Mouse (Mus musculus): ENCODE results near the gene Psmb1.
"Not testable (repeated sequence)": the region's sequence is repeated elsewhere in the genome, so short reads cannot be mapped to it uniquely, and the experiment has no call there.

Gene Psmb1

DNA sequence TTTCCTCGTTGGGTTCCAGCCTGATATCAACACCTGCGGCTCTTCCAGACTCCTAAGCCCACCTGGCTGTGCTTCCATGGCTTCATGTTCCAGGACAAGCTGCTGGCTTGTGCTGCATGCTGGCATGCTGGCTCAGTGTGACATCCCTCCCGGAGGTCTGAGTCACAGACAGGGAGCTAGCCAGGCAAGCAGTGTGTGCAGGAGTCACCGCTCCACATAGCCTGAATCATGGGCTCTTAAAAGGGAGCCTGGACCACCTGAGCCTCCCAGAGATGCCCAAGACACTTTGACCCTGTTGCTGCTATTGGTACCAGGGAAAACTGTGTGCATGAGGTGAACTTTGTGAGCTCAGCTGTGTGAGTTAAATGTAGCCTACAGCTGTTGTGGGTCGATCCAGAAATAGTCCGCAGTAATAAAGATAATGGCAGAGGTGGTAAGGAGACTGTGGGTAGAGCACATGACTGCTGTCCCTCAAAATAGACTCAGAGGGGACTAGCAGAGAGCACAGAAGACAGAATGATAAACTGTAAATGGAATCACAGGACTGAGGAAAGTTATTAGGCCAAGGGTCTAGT, 37.5 kb downstream of the Psmb1 start:
- no peak for DNase-seq (ENCODE audit: low read depth, low spot score)

DNA sequence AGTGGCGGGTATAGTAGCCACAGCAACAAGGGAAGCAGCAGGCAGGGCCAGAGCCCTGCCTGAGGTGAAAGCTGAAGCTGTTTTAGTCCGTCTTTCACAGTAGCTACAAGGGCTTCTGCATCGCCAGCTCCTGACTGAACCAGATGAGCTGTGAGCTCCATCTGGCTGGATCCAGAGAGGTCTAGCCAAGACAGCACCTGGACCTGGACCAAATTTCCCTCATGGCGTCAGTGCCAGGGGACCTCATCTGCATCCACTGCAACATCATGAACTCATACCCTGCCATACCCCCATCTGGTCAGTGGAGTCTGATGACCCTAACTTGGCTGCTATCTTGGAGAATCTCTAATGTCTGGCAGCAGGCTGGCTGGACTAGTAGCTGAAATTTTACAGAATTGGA, 39.8 kb downstream of the Psmb1 start:
- no peak for DNase-seq (ENCODE audit: low read depth, low spot score)

DNA sequence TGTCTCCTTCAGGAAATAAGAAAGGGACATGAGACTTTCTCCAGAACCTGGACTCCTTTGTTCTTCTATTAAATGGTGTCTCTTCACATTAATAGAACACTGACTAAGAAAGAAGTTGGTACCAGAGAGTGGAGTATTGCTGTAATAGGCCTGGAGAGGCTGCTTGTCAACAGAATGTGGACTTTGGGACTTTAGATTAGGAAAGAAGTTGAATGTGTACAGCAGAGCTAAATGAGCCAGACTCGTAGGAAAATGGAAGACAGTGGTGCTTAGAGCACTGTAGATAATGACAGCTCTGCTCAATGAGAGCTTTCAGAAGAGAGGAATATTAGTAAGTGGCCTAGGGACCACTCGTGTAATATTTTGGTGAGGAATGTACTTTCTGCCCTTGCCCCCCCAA, 43.0 kb downstream of the Psmb1 start:
- no peak for DNase-seq (ENCODE audit: low read depth, low spot score)

DNA sequence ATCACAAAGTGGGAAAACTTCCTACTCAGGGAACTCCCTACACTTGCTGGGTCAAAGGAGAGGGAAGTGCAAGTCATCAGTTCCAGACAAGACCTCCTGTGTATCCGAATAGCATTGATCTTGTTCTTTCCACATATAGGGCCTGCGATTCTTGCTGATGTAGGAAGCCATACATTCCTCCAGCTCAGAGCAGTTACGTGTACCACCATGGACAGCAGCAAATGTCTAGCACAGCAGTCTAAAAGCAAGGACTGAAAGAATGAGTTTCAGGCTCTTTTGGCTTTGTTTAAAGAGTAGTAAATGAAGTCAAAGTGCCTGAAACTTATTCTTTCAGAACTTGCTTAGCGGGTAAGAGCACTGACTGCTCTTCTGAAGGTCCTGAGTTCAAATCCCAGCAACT, 44.3 kb downstream of the Psmb1 start:
- no peak for DNase-seq (ENCODE audit: low read depth, low spot score)

DNA sequence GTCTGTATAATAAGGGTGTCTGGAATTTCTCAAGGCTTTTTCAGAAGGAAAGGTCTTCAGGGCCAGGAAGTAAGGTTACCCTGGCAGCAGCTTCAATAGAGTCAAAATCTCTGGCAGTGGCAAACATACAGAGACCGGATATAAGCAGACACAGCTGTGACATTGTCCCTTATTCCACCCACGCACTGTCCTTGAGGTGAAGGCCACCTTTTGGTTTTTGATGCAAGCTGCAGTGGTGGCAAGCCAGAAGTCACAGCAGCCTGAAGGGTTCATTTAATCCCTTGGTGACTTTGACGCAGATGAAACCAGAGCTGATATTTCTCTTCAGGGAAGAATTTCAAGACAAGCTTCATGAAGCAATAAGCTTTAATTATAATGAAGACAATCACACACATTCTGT, 49.9 kb downstream of the Psmb1 start:
- no peak for DNase-seq (ENCODE audit: low read depth, low spot score)

DNA sequence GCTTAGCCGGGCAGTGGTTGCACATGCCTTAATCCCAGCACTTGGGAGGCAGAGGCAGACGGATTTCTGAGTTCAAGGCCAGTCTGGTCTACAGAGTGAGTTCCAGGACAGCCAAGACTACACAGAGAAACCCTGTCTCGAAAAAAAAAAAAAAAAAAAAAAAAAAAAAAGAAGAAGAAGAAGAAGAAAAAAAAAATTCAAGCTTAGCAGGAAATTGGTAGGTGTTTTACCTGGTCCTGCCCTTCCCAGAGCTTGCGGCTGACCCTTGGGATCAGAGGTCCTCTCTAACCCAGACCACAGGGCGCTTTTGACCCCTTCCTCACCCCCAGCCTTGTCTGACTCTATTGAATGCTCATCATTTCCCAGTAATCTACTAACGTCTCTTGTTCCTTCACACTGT, 50.4 kb downstream of the Psmb1 start:
- not testable (repeated sequence) for DNase-seq (ENCODE audit: low read depth, low spot score)

DNA sequence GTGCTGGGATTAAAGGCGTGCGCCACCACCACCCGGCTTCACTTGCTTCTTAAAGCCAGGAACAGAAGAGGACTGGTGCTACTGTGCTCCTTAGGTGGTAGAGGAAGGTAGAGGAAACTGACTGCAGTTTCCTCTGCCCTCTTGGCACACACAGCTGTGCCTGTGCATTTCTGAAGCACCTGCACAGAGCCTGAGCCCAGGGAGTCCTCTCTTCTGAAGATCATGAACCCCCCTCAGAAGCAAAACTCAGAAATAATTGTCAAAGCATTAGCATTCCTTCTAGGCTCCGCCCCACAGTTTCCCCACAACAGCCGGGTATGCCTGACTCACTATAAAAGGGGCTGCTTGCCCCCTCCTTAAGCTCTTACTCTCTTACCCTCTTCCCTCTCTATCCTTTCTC, 51.7 kb downstream of the Psmb1 start:
- no peak for DNase-seq (ENCODE audit: low read depth, low spot score)

DNA sequence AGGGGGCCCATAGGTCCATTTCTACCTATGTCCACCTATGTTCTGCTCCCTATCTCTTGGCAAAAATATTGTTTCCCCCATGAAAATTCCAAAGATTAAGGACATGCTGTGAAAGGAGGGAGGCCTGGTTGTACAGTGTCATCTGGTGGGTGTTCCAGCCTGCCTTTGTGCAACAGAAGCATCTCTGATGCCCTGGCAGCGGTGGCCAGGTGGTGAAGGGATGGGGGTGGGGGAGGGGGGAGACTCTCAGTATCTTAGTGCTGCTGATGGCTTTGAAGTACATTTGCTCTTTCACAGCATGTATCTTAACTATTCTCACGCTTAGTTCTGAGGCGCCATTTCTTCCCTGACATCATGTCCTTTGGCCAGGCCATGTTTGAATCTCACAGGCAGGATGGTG, 54.1 kb downstream of the Psmb1 start:
- DNase-seq (ENCODE audit: low read depth, low spot score): no peak

DNA sequence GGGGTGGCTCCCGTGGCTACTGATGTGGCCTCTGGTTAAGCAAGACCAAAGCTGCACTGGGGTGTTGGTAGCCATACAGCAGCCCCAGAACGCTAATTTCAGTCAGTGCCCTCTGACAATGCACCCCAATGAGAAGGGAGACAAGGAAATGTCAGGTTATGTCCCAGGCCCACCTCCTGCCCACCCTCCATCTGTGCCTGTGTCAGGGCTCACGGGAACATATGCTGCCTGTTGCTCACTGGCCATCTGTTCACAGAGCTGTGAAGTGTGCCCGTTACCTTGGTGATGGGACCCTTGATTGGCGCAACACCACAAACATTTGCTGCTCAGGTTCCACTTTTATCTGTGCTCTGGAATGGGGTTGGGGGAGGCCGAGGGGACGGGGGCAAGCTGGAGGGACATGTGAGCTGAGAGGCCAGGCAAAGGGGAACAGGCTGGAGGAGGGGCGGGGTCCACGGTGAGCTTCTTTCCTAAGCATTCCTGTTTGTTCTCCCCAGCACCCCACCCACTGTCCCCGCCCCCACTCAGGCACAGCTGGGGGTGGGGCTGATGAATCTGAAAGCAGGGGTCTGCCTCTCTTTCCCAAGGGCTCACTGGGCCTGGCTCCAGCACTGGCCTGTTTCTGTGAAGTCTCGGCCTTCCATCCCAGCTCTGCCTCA, 59.0 kb downstream of the Psmb1 start:
- DNase-seq (ENCODE audit: low read depth, low spot score): peak; percentile 43

DNA sequence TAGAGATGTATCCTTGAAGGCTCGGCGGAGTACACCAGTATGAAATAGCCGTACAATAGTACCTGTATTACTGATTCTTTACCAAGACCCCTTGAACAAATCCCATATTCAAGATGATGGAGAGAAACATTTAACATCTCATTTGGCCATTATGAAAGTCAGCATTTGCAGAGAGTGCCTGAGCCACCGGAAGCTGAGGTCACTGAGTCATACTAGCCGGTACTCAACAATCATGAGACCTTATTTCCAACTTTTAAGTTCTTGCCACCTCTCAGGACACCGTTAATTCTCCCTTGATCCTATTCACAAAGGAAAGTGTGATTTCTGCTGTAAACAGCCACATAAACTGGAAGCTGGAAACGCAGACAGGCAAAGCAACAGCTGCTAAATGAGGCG, 59.5 kb downstream of the Psmb1 start:
- DNase-seq (ENCODE audit: low read depth, low spot score): no peak

DNA sequence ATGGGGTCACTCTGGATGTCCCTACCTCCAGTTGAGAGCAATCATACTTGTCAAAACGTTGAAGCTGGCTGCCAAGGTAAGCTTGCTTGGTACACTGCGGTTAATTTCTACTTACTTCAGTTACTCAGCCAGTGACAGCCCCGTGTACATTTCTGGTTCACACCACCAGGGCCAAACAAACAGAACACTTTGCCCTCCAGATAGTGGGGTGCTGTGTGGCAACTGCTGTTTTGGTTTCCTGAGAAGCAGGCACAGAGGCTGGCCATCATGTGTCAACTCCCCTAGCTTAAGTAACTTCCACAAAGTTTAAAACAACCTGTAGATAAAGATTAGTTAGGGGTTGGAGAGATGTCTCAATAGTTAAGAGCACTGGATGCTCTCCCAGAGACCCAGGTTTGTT, 64.8 kb downstream of the Psmb1 start:
- no peak for DNase-seq (ENCODE audit: low read depth, low spot score)

DNA sequence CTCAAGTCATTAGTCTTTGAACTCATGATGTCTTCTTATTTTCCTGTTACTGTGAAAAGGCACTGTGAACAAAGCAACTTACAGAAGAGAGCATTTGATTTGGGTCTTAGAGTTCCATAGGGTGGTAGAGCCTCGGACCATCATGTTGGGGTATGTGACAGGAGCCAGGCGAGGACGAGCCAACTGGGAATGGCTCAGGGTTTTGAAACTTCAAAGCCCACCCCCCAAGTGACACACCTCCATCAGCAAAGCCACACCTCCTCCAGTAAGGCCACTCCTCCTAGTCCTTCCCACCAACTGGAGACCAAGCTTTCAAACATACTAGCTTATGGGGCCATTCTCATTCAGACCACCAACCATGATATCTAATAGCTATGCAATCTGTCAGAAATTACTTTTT, 67.5 kb downstream of the Psmb1 start:
- no peak for DNase-seq (ENCODE audit: low read depth, low spot score)

DNA sequence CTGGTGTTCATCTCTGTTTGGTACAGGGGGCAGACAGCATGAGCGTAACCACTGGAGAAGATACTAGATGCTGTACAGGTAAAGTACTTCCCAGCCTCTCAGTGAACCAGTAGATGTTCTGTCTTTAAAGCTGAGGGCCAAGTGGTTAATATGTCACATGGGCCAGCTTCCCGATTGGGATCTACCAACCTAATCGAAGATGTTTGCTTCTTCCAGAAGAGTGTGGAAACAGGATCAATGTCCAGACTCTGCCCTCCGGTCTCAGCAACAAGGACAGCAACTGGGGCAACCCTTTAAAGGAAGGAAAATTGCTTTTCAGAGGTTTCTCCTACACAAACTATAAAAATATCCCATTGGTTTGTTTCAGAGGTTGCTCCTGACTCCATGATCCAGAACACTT, 68.0 kb downstream of the Psmb1 start:
- no peak for DNase-seq (ENCODE audit: low read depth, low spot score)

DNA sequence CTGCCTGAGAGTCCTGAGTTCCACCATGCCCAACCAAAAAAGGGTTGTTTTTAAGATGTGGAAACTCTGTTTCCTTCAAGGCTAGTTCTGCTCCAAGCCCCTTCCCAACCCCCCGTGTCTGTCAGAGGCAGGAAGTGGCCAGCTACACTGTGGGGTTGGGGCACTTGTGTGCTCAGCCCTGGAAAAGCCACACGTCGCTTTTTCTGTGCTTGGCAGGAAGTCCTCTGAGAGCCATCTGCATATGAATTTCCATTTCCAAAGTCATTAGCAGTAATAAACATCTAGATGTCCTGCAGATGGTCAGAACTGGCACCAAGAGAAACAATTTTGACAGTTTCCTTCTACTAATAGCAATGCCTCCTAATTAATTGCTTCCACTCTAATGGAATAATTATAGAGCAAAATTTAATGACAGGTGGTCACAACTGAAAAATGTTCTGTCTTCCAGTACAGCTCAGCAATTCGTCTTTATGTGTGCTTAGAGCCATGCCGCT, 68.5 kb downstream of the Psmb1 start:
- no peak for DNase-seq (ENCODE audit: low read depth, low spot score)

DNA sequence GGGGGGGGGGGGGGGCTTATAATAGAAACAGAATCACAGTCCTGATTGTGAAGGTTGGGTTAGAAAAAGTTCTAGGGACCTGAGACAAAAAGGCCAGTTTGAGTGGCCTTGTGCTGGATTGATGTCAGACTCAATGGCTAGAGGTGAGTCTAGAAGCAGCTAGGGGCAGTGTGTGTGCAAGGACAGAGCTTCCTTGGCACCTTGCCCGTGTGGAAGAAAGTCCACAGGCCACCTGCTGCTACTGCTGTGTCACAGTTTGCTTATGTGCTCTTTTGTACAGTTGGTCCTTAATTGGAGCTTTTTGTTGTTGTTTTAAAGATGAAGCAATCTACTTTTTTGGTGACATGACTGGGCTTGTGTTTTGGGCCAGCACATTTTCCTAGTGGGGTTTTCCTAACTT, 69.6 kb downstream of the Psmb1 start:
- DNase-seq (ENCODE audit: low read depth, low spot score): no peak

DNA sequence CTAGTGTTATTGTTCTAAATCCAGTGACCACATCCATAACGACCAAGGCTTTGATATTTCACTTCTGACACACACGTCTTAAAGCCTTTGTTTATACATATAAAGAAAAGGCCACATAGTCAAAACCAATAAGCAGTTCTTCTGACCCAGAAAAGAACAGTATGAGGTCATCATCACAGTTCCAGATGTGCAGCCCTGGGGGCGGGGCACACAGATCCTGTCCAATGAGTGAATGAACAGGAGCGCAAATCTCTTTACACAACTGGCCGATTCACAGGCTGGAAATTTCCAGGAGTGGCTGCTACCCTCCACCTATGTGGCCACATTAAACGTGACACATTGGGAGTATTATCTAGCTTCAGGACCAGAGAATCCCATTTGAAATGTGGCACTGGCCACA, 70.1 kb downstream of the Psmb1 start:
- DNase-seq (ENCODE audit: low read depth, low spot score): no peak

DNA sequence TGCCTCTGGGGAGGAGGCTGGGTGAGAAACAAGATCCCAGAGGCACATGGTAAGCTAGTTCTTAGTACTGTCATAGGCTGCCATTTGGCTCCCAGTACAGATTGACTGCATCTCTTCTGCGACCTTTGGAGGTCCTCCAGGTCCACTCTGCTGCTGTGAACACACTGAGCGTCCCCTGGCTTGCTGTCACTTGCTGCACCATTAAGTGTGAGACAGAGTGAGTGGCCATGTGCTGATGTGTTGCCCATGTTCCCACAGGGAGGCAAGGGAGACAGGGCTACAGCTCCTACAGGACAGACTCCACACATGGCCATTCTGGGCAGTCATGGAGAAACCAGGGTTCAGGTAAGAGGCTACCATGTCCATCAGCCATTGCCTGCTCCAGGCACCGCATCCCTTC, 73.6 kb downstream of the Psmb1 start:
- no peak for DNase-seq (ENCODE audit: low read depth, low spot score)

All from WW6 (cell line).